Mouse (Mus musculus) kidney, adult 9 months (tissue): ENCODE data around the gene Pfkfb3.

Experiments
- DNase-seq: peaks from one replicate; pipeline ENCODE4 v3.0.0; 2022

The Pfkfb3 gene

GRCm38 (mm10) chr2:11553471-11554400 is at the start of gene Pfkfb3:
Gene Pfkfb3 (minus strand): TSS chr2:11554077.
- DNase-seq: peak; percentile 71

GRCm38 (mm10) chr2:11602506-11603489 is 48.9 kb upstream of the Pfkfb3 start:
- DNase-seq: peak; percentile 97

DNA sequence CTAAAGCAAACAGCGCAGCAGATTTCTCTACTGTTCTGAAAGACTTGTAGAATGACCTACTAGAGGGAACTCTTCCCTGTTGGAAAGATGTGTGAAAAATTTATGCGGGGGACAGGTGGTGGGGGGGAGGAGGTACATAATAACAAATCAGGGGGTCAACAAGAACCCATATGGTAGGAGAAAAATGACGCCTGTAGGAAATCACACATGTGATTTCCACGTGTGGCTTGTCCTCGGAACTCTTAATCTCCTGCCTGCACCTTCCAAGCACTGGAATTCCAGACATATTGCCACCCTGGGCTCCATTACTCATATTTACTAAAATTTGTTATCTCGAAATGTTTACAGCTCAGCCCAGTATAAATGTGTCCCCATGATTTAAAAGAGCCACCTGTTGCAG is 47.9 kb upstream of the Pfkfb3 start:
- no peak for DNase-seq

DNA sequence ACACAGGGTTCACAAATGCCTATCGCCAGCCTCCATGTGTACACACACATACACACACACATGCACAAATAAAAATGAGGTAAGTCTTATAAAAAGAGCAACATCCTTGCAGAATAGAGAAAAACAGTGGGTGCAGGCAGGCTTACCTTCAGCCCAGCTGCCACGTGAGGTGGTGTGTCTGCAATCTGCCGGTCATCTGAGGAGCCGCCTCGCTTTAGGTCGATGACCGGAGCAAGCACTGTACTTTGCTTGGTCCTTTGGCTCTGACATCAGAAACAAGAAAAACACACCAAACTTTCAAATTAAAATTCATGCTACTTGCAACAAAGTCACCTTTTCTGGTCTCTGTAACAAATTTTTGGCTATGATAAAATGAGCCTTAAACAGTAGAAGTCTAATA is 44.0 kb upstream of the Pfkfb3 start:
- peak; percentile 64 for DNase-seq

GRCm38 (mm10) chr2:11596690-11597089 is 42.8 kb upstream of the Pfkfb3 start:
- no peak for DNase-seq

DNA sequence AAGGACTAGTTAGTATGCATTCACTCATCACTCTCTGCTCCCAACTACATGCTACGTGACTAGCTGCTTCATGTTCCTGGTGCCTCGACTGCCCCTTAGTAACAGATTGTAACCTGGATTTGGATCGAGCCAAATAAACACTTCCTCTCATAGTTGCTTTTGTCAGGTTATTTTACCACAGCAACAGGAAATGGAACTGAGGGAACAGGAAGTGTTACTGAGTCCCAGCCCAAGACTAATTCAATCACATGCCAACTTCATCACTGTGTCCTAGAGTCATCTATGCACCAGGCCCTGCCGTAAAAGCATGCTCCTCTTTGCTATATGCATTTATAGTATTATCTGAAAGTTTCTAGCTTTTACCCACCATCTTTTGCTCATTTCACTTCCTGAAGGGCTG is 34.1 kb upstream of the Pfkfb3 start:
- no peak for DNase-seq

DNA sequence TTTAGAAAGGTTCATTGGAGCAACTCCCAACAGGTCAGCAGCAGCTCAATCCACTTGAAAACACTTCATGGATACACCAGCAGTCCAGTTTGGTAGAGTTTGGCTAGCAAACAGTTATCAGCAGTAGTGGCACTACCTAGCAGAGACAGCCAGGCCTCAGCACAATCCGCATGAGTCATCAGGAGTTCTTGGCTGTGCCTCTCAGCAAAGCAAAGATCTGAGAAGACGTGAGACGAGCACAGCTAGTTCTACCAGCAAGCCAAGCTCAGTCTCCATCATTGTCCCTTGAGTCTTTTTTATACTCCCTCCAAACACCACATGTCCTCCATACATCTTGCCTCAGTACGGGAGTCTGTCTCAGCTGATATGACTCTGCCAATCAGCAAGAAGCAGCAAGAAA is 25.5 kb upstream of the Pfkfb3 start:
- DNase-seq: no peak

DNA sequence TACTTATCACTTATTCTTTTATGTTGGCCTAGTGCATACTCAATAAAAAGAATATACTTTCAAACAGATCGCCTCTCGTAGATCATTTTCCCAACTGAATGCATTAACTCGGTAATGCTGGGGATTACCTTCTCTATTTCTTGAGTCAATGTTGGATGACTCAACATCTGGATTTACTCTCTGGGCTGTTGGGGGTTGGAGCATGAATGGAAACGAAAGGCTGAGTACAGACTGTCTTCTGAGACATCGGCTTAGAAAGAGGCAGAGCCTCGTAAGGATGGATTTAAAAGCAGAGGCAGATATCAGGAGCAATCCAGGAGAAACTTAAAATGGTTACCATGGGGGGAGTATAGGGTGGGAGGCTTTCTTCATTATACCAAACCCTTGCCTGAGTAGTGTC is 24.3 kb upstream of the Pfkfb3 start:
- no peak for DNase-seq

DNA sequence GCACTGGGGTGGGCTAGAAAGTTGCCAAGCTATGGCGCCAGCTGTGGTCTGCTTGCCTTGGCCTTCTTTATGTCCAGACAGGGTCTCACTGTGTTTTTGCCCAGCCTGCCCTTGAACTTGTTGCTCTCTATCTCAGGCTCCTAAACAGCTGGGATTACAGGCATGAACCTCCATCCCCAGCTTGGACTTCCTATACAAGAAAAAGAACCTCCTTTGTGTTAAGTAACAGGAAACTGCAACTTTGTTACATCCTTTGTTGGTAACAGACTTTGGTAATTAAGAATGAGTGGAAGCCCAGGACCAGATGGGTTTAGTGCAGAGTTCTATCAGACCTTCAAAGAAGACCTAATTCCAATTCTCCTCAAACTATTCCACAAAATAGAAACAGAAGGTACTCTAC is 19.8 kb upstream of the Pfkfb3 start:
- DNase-seq: no peak

GRCm38 (mm10) chr2:11571004-11571535 is 17.2 kb upstream of the Pfkfb3 start:
- no peak for DNase-seq

- no peak for DNase-seq
These were observed 14.6 kb upstream of the Pfkfb3 start for GRCm38 (mm10) chr2:11568471-11568870.

GRCm38 (mm10) chr2:11567781-11568362 is 14.0 kb upstream of the Pfkfb3 start:
- peak; percentile 63 for DNase-seq

- no peak for DNase-seq
These were observed 13.0 kb upstream of the Pfkfb3 start for GRCm38 (mm10) chr2:11566898-11567297.

DNA sequence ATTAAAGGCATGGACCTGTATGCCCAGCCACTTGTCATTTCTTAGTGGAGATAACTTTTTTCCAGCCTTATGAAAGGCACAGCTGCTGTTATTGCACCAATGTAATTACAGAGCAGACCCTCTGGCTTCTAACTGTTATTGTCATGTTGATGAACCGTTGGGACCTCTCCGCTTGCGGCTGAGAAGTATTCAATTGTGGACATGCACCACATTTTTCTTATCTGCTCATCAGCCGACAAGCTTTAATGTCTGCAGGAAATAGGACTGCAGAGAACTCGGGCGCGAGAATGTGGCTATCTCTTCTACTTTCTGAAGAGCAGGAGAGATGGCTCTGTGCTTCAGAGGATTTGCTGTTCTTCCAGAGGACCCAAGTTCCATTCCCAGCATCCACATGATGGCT is 12.4 kb upstream of the Pfkfb3 start:
- no peak for DNase-seq

- DNase-seq: no peak
These were observed 10.9 kb upstream of the Pfkfb3 start for GRCm38 (mm10) chr2:11564768-11565167.

- DNase-seq: no peak
These were observed 9.4 kb upstream of the Pfkfb3 start for GRCm38 (mm10) chr2:11563256-11563655.

DNA sequence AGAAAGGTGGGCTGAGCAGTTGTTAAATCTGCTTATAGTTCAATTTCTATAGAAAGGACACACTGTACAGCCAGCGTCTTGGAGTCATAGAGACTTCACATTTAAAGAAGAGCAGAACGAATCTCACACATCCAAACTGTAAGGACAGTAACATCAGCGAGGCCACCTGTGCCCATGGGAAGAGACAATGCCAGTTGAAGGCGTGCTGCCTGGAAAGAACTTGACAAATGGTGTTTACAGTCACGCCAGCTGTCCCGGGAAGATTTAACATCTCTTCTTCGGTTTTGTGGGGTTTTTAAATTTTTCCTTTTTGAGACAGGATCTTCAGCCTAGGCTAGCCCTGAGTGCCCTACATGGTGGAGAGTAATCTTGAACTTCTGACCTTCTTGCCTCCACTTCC is 4.8 kb upstream of the Pfkfb3 start:
- no peak for DNase-seq

- no peak for DNase-seq
These were observed 3.4 kb upstream of the Pfkfb3 start for GRCm38 (mm10) chr2:11557244-11557643.

DNA sequence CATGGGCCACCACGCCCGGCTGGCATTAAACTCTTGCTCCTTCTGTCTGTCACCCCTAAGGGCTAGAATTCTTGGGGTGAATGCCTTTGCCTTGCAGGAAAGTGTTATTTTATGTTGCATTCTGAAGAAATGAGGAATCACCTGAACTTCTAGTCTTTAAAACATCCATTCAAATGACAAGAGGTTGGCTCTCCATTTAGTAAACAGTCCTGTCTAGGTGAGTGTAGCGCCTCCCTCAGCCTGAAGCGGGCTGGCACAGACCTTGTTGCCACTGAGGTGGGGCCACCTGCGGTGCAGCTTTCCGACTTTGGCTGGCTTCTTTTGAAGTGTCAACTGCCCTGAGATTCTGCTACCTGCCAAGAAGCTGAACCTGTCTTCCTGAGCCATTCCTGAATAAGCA is 1.4 kb upstream of the Pfkfb3 start:
- DNase-seq: no peak

DNA sequence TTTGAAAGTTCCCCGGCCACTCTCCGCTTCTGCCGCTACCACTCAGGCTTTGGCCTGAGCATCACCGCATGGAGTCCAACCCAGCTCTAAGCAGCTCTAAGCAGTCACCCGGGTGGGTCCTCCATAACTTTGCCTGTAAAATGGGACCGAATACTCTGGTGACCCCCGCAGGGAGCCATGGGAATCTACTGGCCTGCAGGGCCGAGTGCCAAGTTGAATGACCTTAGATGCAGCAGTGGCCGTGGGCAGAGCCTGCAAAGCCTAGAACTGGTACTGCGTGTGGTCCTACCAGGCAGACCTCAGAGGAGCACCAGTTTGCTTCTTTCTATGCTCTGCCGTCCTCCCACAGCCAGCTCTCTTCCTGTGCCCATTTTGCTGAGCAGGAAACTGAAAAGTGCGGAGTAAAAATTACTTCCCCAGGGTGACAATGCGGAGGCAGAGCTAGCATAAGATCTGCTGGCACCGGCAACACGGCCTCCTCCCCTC is 868 bp downstream of the Pfkfb3 start:
- DNase-seq: peak; percentile 58

DNA sequence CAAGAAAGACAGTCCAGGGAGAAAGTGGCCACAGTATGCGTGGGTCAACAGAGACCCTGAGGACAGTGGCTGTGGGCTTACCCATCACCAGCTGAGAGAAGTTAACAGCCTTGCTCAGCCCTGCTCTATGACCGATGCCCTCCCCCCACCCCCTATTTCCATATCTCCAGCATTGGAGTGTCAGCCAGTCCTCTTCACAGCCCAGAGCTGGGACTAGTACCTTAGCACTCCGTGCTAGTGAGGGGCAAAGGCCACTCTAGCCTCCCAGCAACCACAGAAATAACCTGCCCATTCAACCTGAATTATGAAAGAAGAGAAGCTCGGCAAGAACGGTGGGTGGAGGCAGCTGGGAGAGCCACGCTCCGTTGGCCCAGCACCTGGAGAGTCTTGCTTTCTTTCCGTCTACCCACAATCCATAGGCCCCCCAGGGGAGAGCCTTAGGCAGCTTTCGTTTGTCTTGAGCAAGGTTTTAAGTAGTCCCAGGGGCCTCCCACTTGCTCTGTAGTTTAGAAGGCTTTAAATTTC is 1.5 kb downstream of the Pfkfb3 start:
- DNase-seq: peak; percentile 77

GRCm38 (mm10) chr2:11551726-11552125 is 2.2 kb downstream of the Pfkfb3 start:
- DNase-seq: no peak
